Comparison of ENCODE assay signal across 9 mouse cellular contexts in genomic region chr6:71270301-71271056, GRCm38 (mm10). TPM values are rescaled to one million over a fixed set of nuclear protein-coding genes. Genes with fewer than 3 reads are reported as not detected.
DNase-seq lines count a peak whose midpoint lies in the region; ATAC-seq and TF ChIP-seq lines count a peak whose summit lies in the region.
"Had no signal": no experiment of that assay in that cellular context is flagged by ENCODE, and none has a peak within 500 bp of the region (broad histone marks: within the 10 kb centered on the region; RNA-seq: fewer than 3 reads in every experiment).

No protein-coding gene starts in this region.

- H3K9ac ChIP-seq in forebrain, embryonic 16.5 days (replicated peaks; ENCODE audit: low read depth, low read length): peak overlapping the region; percentile 99
- peak overlapping the region; percentile 51 for H3K9ac ChIP-seq in intestine, embryonic 14.5 days (ENCODE audit: low read length)
- H3K9ac ChIP-seq in limb, embryonic 13.5 days: peak overlapping the region; percentile 27; the same call in 1 of the 2 replicates
- H3K9ac ChIP-seq in midbrain, embryonic 12.5 days (replicated peaks): peak overlapping the region; percentile 45
- H3K9ac ChIP-seq in stomach, embryonic 16.5 days (ENCODE audit: low read length): peak overlapping the region; percentile 33

- no peaks in the 10 kb centered on the region for H3K27me3 ChIP-seq in cerebellum, adult 2 months (ENCODE audit: control insufficient read depth, insufficient read depth, low read length)
- no peaks in the 10 kb centered on the region for H3K27me3 ChIP-seq in forebrain, embryonic 16.5 days (replicated peaks; ENCODE audit: control insufficient read depth, insufficient read depth, low read length)
- no peaks in the 10 kb centered on the region for H3K27me3 ChIP-seq in intestine, embryonic 14.5 days (replicated peaks; ENCODE audit: control insufficient read depth, insufficient read depth, low read length)
- no peaks in the 10 kb centered on the region for H3K27me3 ChIP-seq in limb, embryonic 13.5 days
- no peaks in the 10 kb centered on the region for H3K27me3 ChIP-seq in midbrain, embryonic 12.5 days
- no peaks in the 10 kb centered on the region for H3K27me3 ChIP-seq in stomach, embryonic 16.5 days (ENCODE audit: control insufficient read depth, insufficient read depth, low read length)
- H3K27me3 ChIP-seq: Patski had no signal

- peak; percentile 41; the same call in 1 of the 2 replicates for TF ChIP-seq POLR2A in cerebellum, adult 2 months (IDR thresholded peaks at IDR 0.05; ENCODE audit: borderline replicate concordance, insufficient read depth, low read length)

- H3K27ac ChIP-seq in cerebellum, adult 2 months (ENCODE audit: insufficient read depth, low read length): no peak overlapping the region
- peak overlapping the region; percentile 93 for H3K27ac ChIP-seq in forebrain, embryonic 16.5 days (ENCODE audit: low read length)
- H3K27ac ChIP-seq in intestine, embryonic 14.5 days (ENCODE audit: low read depth): peak overlapping the region; percentile 97
- H3K27ac ChIP-seq in limb, embryonic 13.5 days: peak overlapping the region; percentile 35
- peak overlapping the region; percentile 70; the same call in 1 of the 2 replicates for H3K27ac ChIP-seq in midbrain, embryonic 12.5 days (replicated peaks)
- peak overlapping the region; percentile 83 for H3K27ac ChIP-seq in stomach, embryonic 16.5 days (ENCODE audit: low read length)

- TF ChIP-seq CTCF in cerebellum, adult 2 months (IDR thresholded peaks at IDR 0.05; ENCODE audit: borderline replicate concordance, insufficient read depth, low read depth, low read length): no peak

- no peaks in the 10 kb centered on the region; the same call in 1 of the 2 replicates for H3K4me1 ChIP-seq in cerebellum, adult 2 months (ENCODE audit: control insufficient read depth, insufficient read depth, low read length)
- H3K4me1 ChIP-seq in forebrain, embryonic 16.5 days (replicated peaks; ENCODE audit: control insufficient read depth, insufficient read depth, low read length): peaks cover 16% of the 10 kb centered on the region
- peaks cover 4% of the 10 kb centered on the region; the same call in 1 of the 2 replicates for H3K4me1 ChIP-seq in intestine, embryonic 14.5 days (replicated peaks; ENCODE audit: control insufficient read depth, insufficient read depth, low read length)
- H3K4me1 ChIP-seq in limb, embryonic 13.5 days: peaks cover 19% of the 10 kb centered on the region
- H3K4me1 ChIP-seq in midbrain, embryonic 12.5 days: peaks cover 15% of the 10 kb centered on the region
- peaks cover 10% of the 10 kb centered on the region; the same call in 1 of the 2 replicates for H3K4me1 ChIP-seq in stomach, embryonic 16.5 days (ENCODE audit: control insufficient read depth, insufficient read depth, low read length)

- no peaks in the 10 kb centered on the region for H3K36me3 ChIP-seq in forebrain, embryonic 16.5 days (ENCODE audit: control insufficient read depth, insufficient read depth)
- H3K36me3 ChIP-seq in intestine, embryonic 14.5 days (ENCODE audit: control insufficient read depth, insufficient read depth, low read length): no peaks in the 10 kb centered on the region
- H3K36me3 ChIP-seq in limb, embryonic 13.5 days: no peaks in the 10 kb centered on the region
- H3K36me3 ChIP-seq in midbrain, embryonic 12.5 days: no peaks in the 10 kb centered on the region
- H3K36me3 ChIP-seq in stomach, embryonic 16.5 days (ENCODE audit: control insufficient read depth, insufficient read depth, low read length): no peaks in the 10 kb centered on the region

- H3K9me3 ChIP-seq in forebrain, embryonic 16.5 days (ENCODE audit: control insufficient read depth, low read length): no peaks in the 10 kb centered on the region
- no peaks in the 10 kb centered on the region for H3K9me3 ChIP-seq in intestine, embryonic 14.5 days (ENCODE audit: control insufficient read depth, low read length)
- H3K9me3 ChIP-seq in limb, embryonic 13.5 days: no peaks in the 10 kb centered on the region
- no peaks in the 10 kb centered on the region for H3K9me3 ChIP-seq in midbrain, embryonic 12.5 days
- no peaks in the 10 kb centered on the region for H3K9me3 ChIP-seq in stomach, embryonic 16.5 days (replicated peaks; ENCODE audit: control insufficient read depth, low read length)

- peak; percentile 97 for DNase-seq in heart, adult 11 months
- DNase-seq in heart, postnatal 25 days (ENCODE audit: low spot score): no peak
- peak; percentile 38 to 53 for DNase-seq in cerebellum, adult 2 months
- DNase-seq in intestine, embryonic 14.5 days (ENCODE audit: low spot score): peak; percentile 75

- peak overlapping the region; percentile 93 for H3K4me3 ChIP-seq in cerebellum, adult 2 months (replicated peaks; ENCODE audit: insufficient read depth, low read depth, low read length)
- H3K4me3 ChIP-seq in forebrain, embryonic 16.5 days (replicated peaks; ENCODE audit: low read length): peak overlapping the region; percentile 85
- H3K4me3 ChIP-seq in intestine, embryonic 14.5 days (ENCODE audit: low read depth, low read length): peak overlapping the region; percentile 95
- peak overlapping the region; percentile 87 for H3K4me3 ChIP-seq in limb, embryonic 13.5 days
- peak overlapping the region; percentile 56 for H3K4me3 ChIP-seq in midbrain, embryonic 12.5 days
- peak overlapping the region; percentile 56 for H3K4me3 ChIP-seq in stomach, embryonic 16.5 days (replicated peaks; ENCODE audit: low read length)

- intact Hi-C loops in heart, postnatal 25 days (cut with DNase I): loop anchor here (5.0 to 10.0 kb wide), 2 partner anchors 224 to 362 kb away; partner anchors contain the start of genes Kdm3a and Rnf103

- H3K4me2 ChIP-seq in forebrain, embryonic 16.5 days (ENCODE audit: low read length): peak overlapping the region; percentile 77
- peak overlapping the region; percentile 76 for H3K4me2 ChIP-seq in intestine, embryonic 14.5 days (ENCODE audit: low read length)
- peak overlapping the region; percentile 82 for H3K4me2 ChIP-seq in limb, embryonic 13.5 days (replicated peaks)
- peak overlapping the region; percentile 60 for H3K4me2 ChIP-seq in midbrain, embryonic 12.5 days (replicated peaks)
- H3K4me2 ChIP-seq in stomach, embryonic 16.5 days (ENCODE audit: low read depth, low read length): peak overlapping the region; percentile 77

- no peak; the same call in none of the 2 replicates for ATAC-seq in forebrain, embryonic 16.5 days
- ATAC-seq in intestine, embryonic 14.5 days (replicated peaks; ENCODE audit: low FRiP score, low TSS enrichment, low read depth): peak; percentile 29
- 0 out of 2 replicates have a peak, but pooled peaks have one; percentile 4 for ATAC-seq in limb, embryonic 13.5 days (ENCODE audit: low FRiP score, low read depth)
- peak; percentile 0; the same call in 1 of the 2 replicates for ATAC-seq in midbrain, embryonic 12.5 days (ENCODE audit: low FRiP score, low read depth)
- peak; percentile 6; the same call in 1 of the 2 replicates for ATAC-seq in stomach, embryonic 16.5 days (ENCODE audit: insufficient read depth, low FRiP score)

- 17% methylated on average over 14 of the region's 14 CpGs for WGBS in cerebellum, adult 2 months
- 26% methylated on average over 13 of the region's 14 CpGs for WGBS in forebrain, embryonic 16.5 days
- 27% methylated on average over 13 of the region's 14 CpGs for WGBS in intestine, embryonic 14.5 days
- 19% methylated on average over 14 of the region's 14 CpGs for whole genome bisulfite sequencing in limb, embryonic 13.5 days
- WGBS in midbrain, embryonic 12.5 days: 36% methylated on average over 13 of the region's 14 CpGs
- 21% methylated on average over 13 of the region's 14 CpGs for WGBS in stomach, embryonic 16.5 days

RNA-seq across cellular contexts. Expression of gene Krcc1, which starts 1.0 kb away (rescaled TPM):
- 10 to 100 TPM; 54.6 to 54.9 TPM for total RNA-seq in heart, postnatal 25 days (2021)
- 19.3 and 20.5 TPM in 2 replicates for polyA plus RNA-seq in cerebellum, adult 2 months (2012; rRNA removed)
- 18.5 and 19.0 TPM in 2 replicates for polyA plus RNA-seq in forebrain, embryonic 16.5 days (2015; fragmentation: Nextera tagmentation; extraction: Ambion mirVana)
- polyA plus RNA-seq in intestine, embryonic 14.5 days (2014; fragmentation: Nextera tagmentation; extraction: Ambion mirVana): 49.6 and 55.7 TPM in 2 replicates
- polyA plus RNA-seq in limb, embryonic 13.5 days (2015; fragmentation: Nextera tagmentation; extraction: Ambion mirVana): 38.7 and 41.8 TPM in 2 replicates
- polyA plus RNA-seq in midbrain, embryonic 12.5 days (2016; fragmentation: Nextera tagmentation; extraction: Ambion mirVana): 28.5 and 28.8 TPM in 2 replicates
- 57.0 and 57.5 TPM in 2 replicates for polyA plus RNA-seq in stomach, embryonic 16.5 days (2015; fragmentation: Nextera tagmentation; extraction: Ambion mirVana)

RNA-seq across cellular contexts. Expression of gene Smyd1, which starts 51.6 kb away (rescaled TPM):
- total RNA-seq in heart, postnatal 25 days (2021): 100 to 1,000 TPM; 375 to 394 TPM
- polyA plus RNA-seq in cerebellum, adult 2 months (2012; rRNA removed): 3.1 and 5.0 TPM in 2 replicates
- polyA plus RNA-seq in forebrain, embryonic 16.5 days (2015; fragmentation: Nextera tagmentation; extraction: Ambion mirVana): 0.07 and 0.25 TPM in 2 replicates
- polyA plus RNA-seq in intestine, embryonic 14.5 days (2014; fragmentation: Nextera tagmentation; extraction: Ambion mirVana): 0.56 and 0.78 TPM in 2 replicates
- polyA plus RNA-seq in limb, embryonic 13.5 days (2015; fragmentation: Nextera tagmentation; extraction: Ambion mirVana): 8.7 and 11.7 TPM in 2 replicates
- polyA plus RNA-seq in midbrain, embryonic 12.5 days (2016; fragmentation: Nextera tagmentation; extraction: Ambion mirVana): 0.08 TPM in 1 of 2 replicates, not detected in the other
- 1.2 and 5.3 TPM in 2 replicates for polyA plus RNA-seq in stomach, embryonic 16.5 days (2015; fragmentation: Nextera tagmentation; extraction: Ambion mirVana)

RNA-seq across cellular contexts. Expression of gene Cd8b1, which starts 52.1 kb away (rescaled TPM):
- total RNA-seq in heart, postnatal 25 days (2021): not detected
- polyA plus RNA-seq in cerebellum, adult 2 months (2012; rRNA removed): not detected in 2 replicates
- not detected in 2 replicates for polyA plus RNA-seq in forebrain, embryonic 16.5 days (2015; fragmentation: Nextera tagmentation; extraction: Ambion mirVana)
- 0.16 TPM in 1 of 2 replicates, not detected in the other for polyA plus RNA-seq in intestine, embryonic 14.5 days (2014; fragmentation: Nextera tagmentation; extraction: Ambion mirVana)
- polyA plus RNA-seq in limb, embryonic 13.5 days (2015; fragmentation: Nextera tagmentation; extraction: Ambion mirVana): not detected in 2 replicates
- not detected in 2 replicates for polyA plus RNA-seq in midbrain, embryonic 12.5 days (2016; fragmentation: Nextera tagmentation; extraction: Ambion mirVana)
- not detected in 2 replicates for polyA plus RNA-seq in stomach, embryonic 16.5 days (2015; fragmentation: Nextera tagmentation; extraction: Ambion mirVana)

Comparison
In these comparisons a context has a peak if more than half of its experiments do, and no peak if none do; other contexts are left out.
1. H3K9ac ChIP-seq: peak in every context shown above with its lines; median percentile 99 in forebrain, embryonic 16.5 days; 51 in intestine, embryonic 14.5 days; 45 in midbrain, embryonic 12.5 days; 33 in stomach, embryonic 16.5 days; 27 in limb, embryonic 13.5 days.